Mouse (Mus musculus) adrenal gland, adult 2 months (tissue): ENCODE results near the gene Dtnb. TPM values are rescaled to one million over a fixed set of nuclear protein-coding genes. Genes with fewer than 3 reads are reported as not detected.

Experiments
- DNase-seq: peaks from one replicate; pipeline ENCODE4 v3.0.0; 2021
- polyA plus RNA-seq: library from polyadenylated mRNA; depleted of rRNA; stranded (reverse); fragments of >200 nt; gene quantifications from 2 replicates; pipeline ENCODE4 v1.2.3, GENCODE M21; 2012
- total RNA-seq, 2 experiments: library from RNA; stranded (reverse); gene quantifications; 2 replicates each; pipeline ENCODE4 v1.2.3; 2021

Dtnb gene
- total and polyA plus RNA-seq, 3 experiments = 24.9 to 38.2 (median 31.2) TPM

GRCm38 (mm10) chr12:3732623-3733265 is 160.6 kb downstream of the Dtnb start:
- peak; percentile 52 for DNase-seq

GRCm38 (mm10) chr12:3733328-3733727 is 161.1 kb downstream of the Dtnb start:
- DNase-seq = no peak

GRCm38 (mm10) chr12:3737009-3737408 is 164.8 kb downstream of the Dtnb start:
- DNase-seq = no peak

- peak; percentile 41 for DNase-seq
Observed at GRCm38 (mm10) chr12:3738741-3739529, 166.8 kb downstream of the Dtnb start.

GRCm38 (mm10) chr12:3739749-3740704 is 167.8 kb downstream of the Dtnb start:
- no peak for DNase-seq

- no peak for DNase-seq
Observed at GRCm38 (mm10) chr12:3740705-3741081, 168.5 kb downstream of the Dtnb start.

- DNase-seq = peak; percentile 23
Observed at GRCm38 (mm10) chr12:3745432-3746105, 173.4 kb downstream of the Dtnb start.

- no peak for DNase-seq
Observed at GRCm38 (mm10) chr12:3746369-3746768, 174.2 kb downstream of the Dtnb start.

GRCm38 (mm10) chr12:3747583-3747982 is 175.4 kb downstream of the Dtnb start:
- peak; percentile 63 for DNase-seq

- no peak for DNase-seq
Observed at GRCm38 (mm10) chr12:3755522-3755921, 183.3 kb downstream of the Dtnb start.

- peak; percentile 62 for DNase-seq
Observed at GRCm38 (mm10) chr12:3756216-3756615, 184.0 kb downstream of the Dtnb start.

- DNase-seq = no peak
Observed at GRCm38 (mm10) chr12:3758127-3758526, 185.9 kb downstream of the Dtnb start.

GRCm38 (mm10) chr12:3759419-3759818 is 187.2 kb downstream of the Dtnb start:
- peak; percentile 65 for DNase-seq

- DNase-seq = no peak
Observed at GRCm38 (mm10) chr12:3760876-3761590, 188.9 kb downstream of the Dtnb start.

- no peak for DNase-seq
Observed at GRCm38 (mm10) chr12:3761591-3762295, 189.6 kb downstream of the Dtnb start.

- peak; percentile 57 for DNase-seq
Observed at GRCm38 (mm10) chr12:3764191-3764804, 192.1 kb downstream of the Dtnb start.

- no peak for DNase-seq
Observed at GRCm38 (mm10) chr12:3767360-3767759, 195.2 kb downstream of the Dtnb start.

- no peak for DNase-seq
Observed at GRCm38 (mm10) chr12:3768391-3768790, 196.2 kb downstream of the Dtnb start.

GRCm38 (mm10) chr12:3770546-3770945 is 198.4 kb downstream of the Dtnb start:
- DNase-seq = no peak

GRCm38 (mm10) chr12:3771080-3771479 is 198.9 kb downstream of the Dtnb start:
- no peak for DNase-seq
